Mouse (Mus musculus) thymus, adult 18-20 months (tissue): ENCODE measurements around the gene Got2.
"Not testable (repeated sequence)": the region's sequence is repeated elsewhere in the genome, so short reads cannot be mapped to it uniquely, and the experiment has no call there.

Experiments used
- DNase-seq, 2 experiments: peaks; one replicate each; pipeline ENCODE4 v3.0.0; 2022; ENCODE audit warnings: mixed read lengths in 2 of 2

Got2 gene

GRCm38 (mm10) chr8:95864851-95865250 lies 23.5 kb downstream of the Got2 start:
- not testable (repeated sequence) for DNase-seq

- not testable (repeated sequence) for DNase-seq
Measured at GRCm38 (mm10) chr8:95863761-95864440, 24.4 kb downstream of the Got2 start.

- no peak for DNase-seq
Measured at GRCm38 (mm10) chr8:95854174-95854573, 34.2 kb downstream of the Got2 start.

GRCm38 (mm10) chr8:95853102-95853843 lies 35.1 kb downstream of the Got2 start, which contains the start of gene Slc38a7:
Gene Slc38a7, minus strand, starts transcription at chr8:95853539.
- peak; percentile 40 to 62 for DNase-seq

GRCm38 (mm10) chr8:95852290-95852689 lies 36.1 kb downstream of the Got2 start:
- no peak for DNase-seq

GRCm38 (mm10) chr8:95850326-95850725 lies 38.0 kb downstream of the Got2 start:
- no peak for DNase-seq

- no peak for DNase-seq
Measured at GRCm38 (mm10) chr8:95848734-95849464, 39.4 kb downstream of the Got2 start.

GRCm38 (mm10) chr8:95848061-95848551 lies 40.2 kb downstream of the Got2 start:
- no peak for DNase-seq

GRCm38 (mm10) chr8:95845026-95845425 lies 43.3 kb downstream of the Got2 start:
- DNase-seq, result no peak

- DNase-seq, result no peak
Measured at GRCm38 (mm10) chr8:95843968-95844367, 44.4 kb downstream of the Got2 start.

- DNase-seq, result no peak
Measured at GRCm38 (mm10) chr8:95841436-95841835, 46.9 kb downstream of the Got2 start.

GRCm38 (mm10) chr8:95839289-95839688 lies 49.1 kb downstream of the Got2 start:
- DNase-seq, result no peak

GRCm38 (mm10) chr8:95837266-95837665 lies 51.1 kb downstream of the Got2 start:
- DNase-seq, result no peak

GRCm38 (mm10) chr8:95835891-95836290 lies 52.5 kb downstream of the Got2 start:
- DNase-seq, result no peak

GRCm38 (mm10) chr8:95833435-95833984 lies 54.8 kb downstream of the Got2 start:
- DNase-seq, result no peak

GRCm38 (mm10) chr8:95832603-95833434 lies 55.5 kb downstream of the Got2 start:
- DNase-seq, result peak; percentile 51 to 62

- no peak for DNase-seq
Measured at GRCm38 (mm10) chr8:95830144-95830543, 58.2 kb downstream of the Got2 start.

- DNase-seq, result not testable (repeated sequence)
Measured at GRCm38 (mm10) chr8:95825162-95825561, 63.2 kb downstream of the Got2 start, which contains the start of gene Sap18b. Gene Sap18b, plus strand, starts transcription at chr8:95825346.

- DNase-seq, result no peak
Measured at GRCm38 (mm10) chr8:95822699-95823098, 65.6 kb downstream of the Got2 start.

GRCm38 (mm10) chr8:95822096-95822495 lies 66.3 kb downstream of the Got2 start:
- DNase-seq, result no peak

GRCm38 (mm10) chr8:95821266-95821665 lies 67.1 kb downstream of the Got2 start:
- DNase-seq, result no peak

GRCm38 (mm10) chr8:95818211-95818610 lies 70.1 kb downstream of the Got2 start:
- no peak for DNase-seq
